Mouse (Mus musculus) stomach, embryonic 14.5 days (tissue): ENCODE results near the gene Siah3. TPM values are rescaled to one million over a fixed set of nuclear protein-coding genes. Genes with fewer than 3 reads are reported as not detected.

ENCODE experiments used
- ATAC-seq: fragments of 200-750 bp; cut with Nextera tagmentation; 2 replicates; pipeline ENCODE4 v1.8.0; 2017; ENCODE audit warnings: low read depth, moderate TSS enrichment; ENCODE audit not compliant: insufficient number of reproducible peaks, insufficient read depth, low FRiP score
- H3K27ac ChIP-seq: fragments of 300-500 bp; sonication (generic); 2 replicates; pipeline ENCODE4 v1.5.1; 2014; ENCODE audit warnings: mild to moderate bottlenecking, low read length, moderate library complexity, mixed read lengths
- H3K27me3 ChIP-seq: fragments of 300-500 bp; sonication (generic); 2 replicates; pipeline ENCODE4 v1.6.1; 2014; ENCODE audit warnings: low read length, control low read depth, mixed read lengths; ENCODE audit not compliant: control insufficient read depth, insufficient read depth
- H3K36me3 ChIP-seq: fragments of 300-500 bp; sonication (generic); 2 replicates; pipeline ENCODE4 v1.6.1; 2014; ENCODE audit warnings: mild to moderate bottlenecking, control low read depth, low read length, moderate library complexity, mixed read lengths; ENCODE audit not compliant: control insufficient read depth, insufficient read depth
- H3K4me1 ChIP-seq: fragments of 300-500 bp; sonication (generic); 2 replicates; pipeline ENCODE4 v1.6.1; 2014; ENCODE audit warnings: low read length, control low read depth, mixed read lengths; ENCODE audit not compliant: control insufficient read depth, insufficient read depth
- H3K4me2 ChIP-seq: fragments of 300-500 bp; sonication (generic); replicated peaks from 2 replicates; pipeline ENCODE4 v1.6.1; 2014; ENCODE audit warnings: low read depth, low read length, control low read depth
- H3K4me3 ChIP-seq: fragments of 300-500 bp; sonication (generic); 2 replicates; pipeline ENCODE4 v1.5.1; 2014; ENCODE audit warnings: low read depth, low read length, control low read depth
- H3K9ac ChIP-seq: fragments of 300-500 bp; sonication (generic); replicated peaks from 2 replicates; pipeline ENCODE4 v1.6.1; 2014; ENCODE audit warnings: low read depth, mild to moderate bottlenecking, control low read depth, low read length, moderate library complexity, mixed read lengths
- H3K9me3 ChIP-seq: fragments of 300-500 bp; sonication (generic); 2 replicates; pipeline ENCODE4 v1.6.1; 2016; ENCODE audit warnings: low read depth, low read length, control low read depth; ENCODE audit not compliant: control insufficient read depth
- WGBS: fragments of 180-500 bp; shearing (Covaris S2); extraction: QIAGEN DNeasy Blood & Tissue Kit; methylation state at CpG from one replicate; pipeline ENCODE4 v1.1.7; 2014; 5-methylcytosine and 5-hydroxymethylcytosine counted together
- polyA plus RNA-seq: library from polyadenylated mRNA; unstranded; fragments of >200 nt; fragmentation: Nextera tagmentation; extraction: Ambion mirVana; gene quantifications from 2 replicates; pipeline ENCODE4 v1.2.1, GENCODE M21; 2014

Gene Siah3
- polyA plus RNA-seq, 1 experiment from 2014 or later = 0.51 TPM

DNA sequence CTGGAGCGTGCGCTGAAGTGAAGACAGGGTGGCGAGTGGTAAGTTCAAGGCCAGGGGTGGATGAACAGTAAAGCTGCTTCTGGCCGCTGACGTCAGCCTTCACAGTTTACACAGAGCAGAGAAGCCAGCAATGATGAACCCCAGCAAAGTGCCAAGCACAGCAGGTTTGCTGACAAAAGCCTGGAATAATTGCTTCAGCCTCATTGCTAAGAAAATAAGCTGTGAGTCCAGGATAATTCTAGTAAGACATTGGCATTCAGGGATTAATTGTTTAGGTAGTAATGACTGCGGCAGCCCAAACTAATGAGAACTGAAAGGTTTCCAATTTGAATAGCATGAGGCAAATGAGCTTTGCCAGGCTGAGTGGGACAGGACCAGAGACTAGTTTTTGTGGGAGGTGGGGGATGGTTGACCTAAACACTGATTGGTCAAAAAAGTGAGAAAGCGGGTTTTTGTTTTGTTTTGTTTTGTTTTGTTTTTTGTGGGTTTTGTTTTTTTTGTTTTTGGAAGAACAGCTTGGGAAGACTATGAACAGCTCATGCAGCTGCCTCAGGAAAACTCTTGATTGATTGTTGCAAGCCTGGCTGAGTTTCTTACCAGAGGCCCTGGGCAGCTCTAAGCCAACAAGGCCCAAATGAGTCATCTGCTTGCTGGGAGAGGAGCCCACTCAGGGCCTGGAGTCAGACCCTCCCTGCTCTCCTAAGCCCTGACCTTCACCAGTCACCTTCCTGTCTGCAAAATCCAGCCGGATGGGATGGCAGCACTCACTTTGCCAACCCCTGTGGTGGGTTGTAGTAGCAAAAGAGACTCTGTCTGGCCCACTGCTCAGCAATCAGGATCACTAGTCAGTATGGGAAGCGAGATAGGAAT lies 17.5 kb downstream of the Siah3 start:
- no peaks in the 10 kb centered on the region for H3K4me1 ChIP-seq
- no peak overlapping the region for H3K9ac ChIP-seq
- no peak for ATAC-seq
- no peak overlapping the region for H3K4me3 ChIP-seq
- no peaks in the 10 kb centered on the region for H3K9me3 ChIP-seq
- WGBS = 75% methylated on average over 9 of the region's 9 CpGs
- H3K4me2 ChIP-seq = no peak overlapping the region
- no peak overlapping the region for H3K27ac ChIP-seq
- no peaks in the 10 kb centered on the region for H3K36me3 ChIP-seq
- H3K27me3 ChIP-seq = no peaks in the 10 kb centered on the region

- no peaks in the 10 kb centered on the region for H3K36me3 ChIP-seq
- 92% methylated on average over 2 of the region's 2 CpGs for WGBS
- H3K9me3 ChIP-seq = no peaks in the 10 kb centered on the region
- H3K9ac ChIP-seq = no peak overlapping the region
- no peak overlapping the region for H3K4me2 ChIP-seq
- no peak for ATAC-seq
- H3K4me3 ChIP-seq = no peak overlapping the region
- H3K4me1 ChIP-seq = no peaks in the 10 kb centered on the region
- no peak overlapping the region for H3K27ac ChIP-seq
- no peaks in the 10 kb centered on the region for H3K27me3 ChIP-seq
Measured at GRCm38 (mm10) chr14:75475887-75476286, 20.1 kb downstream of the Siah3 start.

DNA sequence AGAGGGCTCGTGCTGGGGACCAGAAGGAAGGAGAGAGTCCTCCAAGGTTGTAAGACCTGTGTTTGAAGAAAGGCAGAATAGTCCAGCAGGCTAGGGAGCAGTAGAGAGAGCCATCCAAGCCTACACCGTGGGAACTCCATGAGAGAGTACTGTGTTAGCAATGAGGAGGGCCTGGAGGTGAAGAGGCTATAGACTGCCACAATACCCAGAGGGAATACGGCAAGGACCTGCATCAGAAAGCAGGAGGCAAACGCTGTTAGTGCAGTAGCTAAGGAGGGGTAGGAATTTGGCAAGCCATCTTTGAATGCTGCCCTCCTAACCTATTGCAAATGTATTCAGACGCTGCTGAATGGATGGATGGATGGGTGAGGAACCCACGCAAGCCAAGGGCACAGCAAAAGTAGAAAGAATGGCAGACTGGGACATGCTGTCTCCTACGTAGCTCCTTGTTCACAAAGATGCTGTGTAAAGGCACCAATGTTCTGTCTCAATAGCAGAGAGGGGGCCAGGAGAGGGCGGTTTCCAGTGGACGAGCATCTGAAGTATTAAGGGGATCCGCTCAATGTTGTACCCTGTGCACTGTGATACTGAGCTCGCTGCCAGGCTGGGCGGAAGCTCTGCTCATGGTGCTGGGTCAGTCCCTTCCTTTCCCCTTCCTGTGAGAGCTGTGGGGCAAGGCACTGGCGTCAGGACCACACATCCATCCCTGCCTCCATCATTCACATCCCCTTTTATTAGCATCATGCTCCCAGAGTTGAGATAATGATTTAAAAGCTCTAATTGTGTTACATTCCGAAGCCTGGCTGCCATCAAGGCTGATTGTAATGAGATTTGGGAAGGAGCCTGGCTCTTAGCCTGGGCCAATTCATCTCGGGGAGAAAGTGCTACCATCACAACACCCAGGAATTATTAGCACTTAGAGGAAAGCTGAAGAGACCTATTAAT lies 26.7 kb downstream of the Siah3 start:
- no peak for ATAC-seq

DNA sequence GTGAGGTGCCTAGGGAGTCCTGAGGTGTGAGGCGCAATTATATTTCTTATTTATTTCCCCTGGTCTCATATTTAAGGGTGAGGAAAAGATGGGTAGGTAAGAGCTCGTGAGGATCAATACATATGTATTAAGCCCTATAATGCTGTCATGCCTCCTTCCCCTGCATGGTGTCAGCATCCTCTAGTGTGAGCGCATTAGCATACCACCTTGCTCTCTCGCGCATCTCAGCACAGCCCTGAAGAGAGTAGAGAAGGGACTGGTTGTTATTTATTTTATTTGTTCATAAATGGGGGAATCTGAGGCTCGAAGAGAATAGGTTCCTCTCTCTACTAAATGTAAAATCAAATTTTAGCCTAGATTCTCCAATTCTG lies 27.4 kb downstream of the Siah3 start:
- Histone ChIP-seq H3K4me1 (no peaks in the 10 kb centered on the region), H3K9ac (no peak overlapping the region), H3K36me3 (no peaks in the 10 kb centered on the region), H3K4me2 (no peak overlapping the region), H3K4me3 (no peak overlapping the region), H3K27me3 (no peaks in the 10 kb centered on the region), H3K27ac (no peak overlapping the region), H3K9me3 (no peaks in the 10 kb centered on the region)
- no peak for ATAC-seq
- WGBS = 86% methylated on average over 6 of the region's 6 CpGs

More for the DNA sequence above, 26.7 kb downstream of the Siah3 start:
- WGBS = 75% methylated on average over 15 of the region's 15 CpGs
- Histone ChIP-seq H3K4me2 (no peak overlapping the region), H3K4me1 (no peaks in the 10 kb centered on the region), H3K36me3 (no peaks in the 10 kb centered on the region), H3K4me3 (no peak overlapping the region), H3K9me3 (no peaks in the 10 kb centered on the region), H3K27me3 (no peaks in the 10 kb centered on the region), H3K27ac (no peak overlapping the region), H3K9ac (no peak overlapping the region)

DNA sequence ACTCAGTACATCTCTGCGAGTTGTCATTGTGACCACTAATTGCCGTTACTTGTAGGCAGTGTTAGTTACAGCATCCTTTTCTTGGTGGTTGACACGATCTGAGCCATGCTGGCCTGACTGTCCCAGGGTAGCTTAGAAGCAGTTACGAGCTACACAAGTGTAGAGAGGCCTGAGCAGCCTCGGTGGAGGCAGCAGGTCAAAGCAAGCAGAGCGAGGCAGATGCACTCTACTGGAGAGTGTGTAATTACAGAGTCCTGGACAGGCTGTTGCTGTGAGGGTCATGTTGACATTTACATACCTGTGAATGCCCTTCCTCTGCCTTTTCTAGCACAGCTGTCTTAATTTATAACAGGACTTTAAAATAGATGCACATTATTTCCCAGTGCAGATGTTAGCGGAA lies 32.1 kb downstream of the Siah3 start:
- H3K4me2 ChIP-seq = no peak overlapping the region
- no peak overlapping the region for H3K9ac ChIP-seq
- no peak overlapping the region for H3K4me3 ChIP-seq
- 78% methylated on average over 7 of the region's 7 CpGs for WGBS
- no peak for ATAC-seq
- no peak overlapping the region for H3K27ac ChIP-seq
- no peaks in the 10 kb centered on the region for H3K9me3 ChIP-seq
- H3K4me1 ChIP-seq = no peaks in the 10 kb centered on the region
- H3K27me3 ChIP-seq = no peaks in the 10 kb centered on the region
- H3K36me3 ChIP-seq = no peaks in the 10 kb centered on the region

GRCm38 (mm10) chr14:75493555-75494194 lies 37.9 kb downstream of the Siah3 start:
- Histone ChIP-seq H3K4me1 (no peaks in the 10 kb centered on the region), H3K27me3 (no peaks in the 10 kb centered on the region), H3K27ac (no peak overlapping the region), H3K9ac (no peak overlapping the region), H3K4me3 (no peak overlapping the region), H3K9me3 (no peaks in the 10 kb centered on the region), H3K36me3 (no peaks in the 10 kb centered on the region), H3K4me2 (no peak overlapping the region)
- ATAC-seq = no peak
- WGBS = 86% methylated on average over 14 of the region's 14 CpGs

GRCm38 (mm10) chr14:75494926-75495325 lies 39.1 kb downstream of the Siah3 start:
- Histone ChIP-seq H3K9ac (no peak overlapping the region), H3K4me1 (no peaks in the 10 kb centered on the region), H3K9me3 (no peaks in the 10 kb centered on the region), H3K27me3 (no peaks in the 10 kb centered on the region), H3K4me3 (no peak overlapping the region), H3K4me2 (no peak overlapping the region), H3K36me3 (no peaks in the 10 kb centered on the region), H3K27ac (no peak overlapping the region)
- 61% methylated on average over 6 of the region's 6 CpGs for whole genome bisulfite sequencing
- ATAC-seq = no peak

GRCm38 (mm10) chr14:75501501-75501990 lies 45.8 kb downstream of the Siah3 start:
- Histone ChIP-seq H3K4me3 (no peak overlapping the region), H3K36me3 (no peaks in the 10 kb centered on the region), H3K9ac (no peak overlapping the region), H3K4me1 (0 out of 2 replicates have a peak, but pooled peaks cover 4% of the 10 kb centered on the region), H3K27me3 (no peaks in the 10 kb centered on the region), H3K4me2 (no peak overlapping the region), H3K9me3 (no peaks in the 10 kb centered on the region), H3K27ac (no peak overlapping the region)
- ATAC-seq = no peak
- WGBS = 51% methylated on average over 3 of the region's 3 CpGs
